Mouse (Mus musculus): ENCODE data around the gene Hap1.
"Not testable (repeated sequence)": the region's sequence is repeated elsewhere in the genome, so short reads cannot be mapped to it uniquely, and the experiment has no call there.

The Hap1 gene

DNA sequence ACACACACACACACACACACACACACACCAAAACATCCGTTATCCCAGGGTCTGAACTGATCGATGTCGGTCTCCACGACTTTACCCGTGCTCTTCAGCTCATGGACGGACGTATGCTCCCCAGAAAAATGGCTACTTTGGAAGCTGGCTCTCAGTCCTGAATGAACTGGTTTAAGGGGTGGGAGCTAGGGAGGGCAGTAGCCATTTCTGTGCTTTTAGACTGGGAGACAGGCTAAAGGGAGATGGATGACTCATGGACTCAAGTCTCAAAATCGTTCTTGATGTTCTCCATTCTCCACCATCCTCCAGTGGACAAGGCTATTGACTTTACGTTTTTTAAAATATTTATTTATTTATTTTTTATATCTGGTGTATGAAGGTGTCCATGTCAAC, 887 bp upstream of the Hap1 start:
- peak; percentile 72 for DNase-seq (ENCODE audit: low read depth, low spot score)

GRCm38 (mm10) chr11:100355151-100355951, 577 bp downstream of the Hap1 start:
- DNase-seq (ENCODE audit: low read depth, low spot score) = peak; percentile 85

- peak; percentile 55 for DNase-seq (ENCODE audit: low read depth, low spot score)
Measured at GRCm38 (mm10) chr11:100352076-100352857, 3.7 kb downstream of the Hap1 start.

DNA sequence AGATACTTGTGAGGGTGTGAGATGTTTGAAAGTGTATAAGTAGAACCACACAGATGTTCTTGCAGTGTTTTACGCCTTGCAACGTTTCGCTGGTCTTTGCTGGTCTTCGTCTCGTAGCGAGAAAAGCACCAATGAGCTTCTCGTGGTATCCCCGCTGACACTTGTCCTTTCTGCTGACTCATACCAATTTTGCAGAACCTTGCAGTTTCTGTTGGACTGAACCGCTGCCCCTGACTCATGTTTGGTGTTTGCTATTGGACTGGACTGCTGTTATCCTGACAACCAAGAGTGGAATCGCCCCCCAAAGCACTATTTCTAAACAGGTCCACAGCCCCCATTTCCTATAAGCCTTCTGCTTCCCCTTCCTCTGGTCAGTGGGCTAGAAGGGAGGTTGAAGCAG, 11.7 kb downstream of the Hap1 start:
- DNase-seq (ENCODE audit: low read depth, low spot score) = no peak

GRCm38 (mm10) chr11:100335731-100336130, 20.2 kb downstream of the Hap1 start:
- DNase-seq (ENCODE audit: low read depth, low spot score) = no peak

- peak; percentile 56 for DNase-seq (ENCODE audit: low read depth, low spot score)
Measured at GRCm38 (mm10) chr11:100333944-100334457, 21.9 kb downstream of the Hap1 start, which contains the start of gene Gast. Gast (plus strand) TSS chr11:100334407.

DNA sequence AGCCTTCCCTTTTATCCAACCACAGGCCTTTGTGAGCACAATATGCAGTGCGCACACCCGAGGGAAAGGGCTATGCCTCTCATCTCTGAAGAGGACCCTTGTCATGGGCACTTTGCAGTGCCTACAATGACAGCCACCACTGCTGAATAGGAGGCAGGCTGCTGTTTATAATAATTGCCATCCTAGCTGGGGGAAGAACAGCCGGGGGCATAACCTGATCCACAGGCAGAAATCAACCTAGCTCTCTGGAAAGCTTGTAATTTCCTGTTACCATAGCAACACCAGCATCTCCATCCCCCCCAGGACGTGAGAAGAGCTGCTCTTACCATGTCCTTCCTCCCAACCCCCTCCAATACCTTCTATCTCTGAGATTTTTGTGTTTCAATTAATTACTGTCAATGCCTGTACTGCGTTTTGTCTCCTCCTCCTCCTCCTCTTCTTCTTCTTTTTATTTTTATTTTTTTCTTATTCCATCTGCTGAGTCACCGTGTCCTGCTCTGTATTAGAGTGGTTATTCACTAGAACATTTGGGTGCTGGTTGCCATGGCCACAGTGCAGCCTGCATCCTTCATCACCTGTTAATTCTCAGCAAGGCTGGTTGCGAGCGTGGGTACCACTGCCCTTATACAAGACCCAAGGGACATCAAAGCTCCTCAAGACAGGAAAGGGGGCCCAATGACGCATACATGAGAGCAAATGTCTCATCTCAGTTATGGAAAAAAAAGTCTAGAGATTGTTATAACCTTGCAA, 23.0 kb downstream of the Hap1 start:
- no peak for DNase-seq (ENCODE audit: low read depth, low spot score)

DNA sequence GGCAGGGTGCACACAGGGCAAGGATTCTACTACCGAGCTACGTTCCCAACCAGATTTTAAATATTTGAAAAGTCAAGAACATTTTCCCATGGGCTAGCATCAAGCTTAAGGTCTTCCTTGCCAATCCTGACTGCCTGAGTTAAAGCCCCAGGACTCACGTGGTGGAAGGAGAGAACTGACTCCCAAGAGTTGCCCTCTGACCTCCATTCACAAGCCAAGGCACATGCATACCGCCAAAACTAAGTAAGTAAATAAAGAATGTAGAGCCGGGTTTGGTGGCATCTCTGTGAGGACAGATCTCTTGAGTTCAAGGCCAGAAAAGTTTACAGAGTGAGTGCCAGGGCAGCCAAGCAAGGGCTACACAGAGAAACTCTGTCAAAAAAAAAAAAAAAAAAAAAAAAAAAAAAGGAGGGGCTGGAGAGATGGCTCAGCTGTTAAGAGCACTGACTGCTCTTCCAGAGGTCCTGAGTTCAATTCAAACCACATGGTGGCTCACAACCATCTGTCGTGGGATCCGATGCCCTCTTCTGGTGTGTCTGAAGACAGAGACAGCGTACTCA, 25.0 kb downstream of the Hap1 start:
- DNase-seq (ENCODE audit: low read depth, low spot score) = not testable (repeated sequence)

- no peak for DNase-seq (ENCODE audit: low read depth, low spot score)
Measured at GRCm38 (mm10) chr11:100330235-100330634, 25.7 kb downstream of the Hap1 start.

DNA sequence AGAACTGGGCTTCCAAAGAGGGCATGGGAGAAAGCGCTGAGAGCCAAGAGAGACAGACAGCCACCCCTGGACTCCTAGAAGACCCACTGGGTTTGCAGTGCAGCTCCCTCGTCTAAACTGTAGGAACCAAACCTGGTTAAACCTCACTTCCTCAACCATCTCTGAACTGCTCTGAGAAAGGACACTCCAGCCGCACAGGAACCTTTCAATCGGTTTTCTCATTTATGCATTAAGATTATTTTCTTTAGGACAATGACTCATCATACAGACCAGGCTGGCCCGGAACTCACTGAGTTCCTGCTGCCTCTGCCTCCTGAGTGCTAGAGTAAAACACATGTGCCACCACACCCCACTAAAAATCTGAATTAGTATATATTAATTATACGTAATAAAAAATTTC, 28.2 kb downstream of the Hap1 start:
- DNase-seq (ENCODE audit: low read depth, low spot score) = no peak

DNA sequence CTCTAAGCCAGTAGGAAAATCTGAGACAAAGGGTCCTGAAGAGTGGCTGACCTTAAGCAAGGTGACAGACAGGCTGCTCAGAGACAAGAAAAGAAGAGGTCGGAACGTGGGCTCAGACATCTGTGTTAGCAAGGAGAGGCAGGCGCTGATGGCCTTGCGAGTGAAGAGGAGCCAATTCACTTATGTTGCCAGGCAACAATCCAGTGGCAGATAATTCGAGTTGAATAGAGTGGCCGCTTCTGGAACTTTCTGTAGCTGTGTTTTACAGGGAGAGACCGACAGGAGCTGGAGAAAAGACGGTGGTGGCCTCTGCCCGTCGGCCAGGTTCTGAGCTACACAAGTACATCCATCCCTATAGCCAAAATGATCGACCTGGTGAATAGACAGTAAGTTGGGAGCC, 28.6 kb downstream of the Hap1 start:
- no peak for DNase-seq (ENCODE audit: low read depth, low spot score)

DNA sequence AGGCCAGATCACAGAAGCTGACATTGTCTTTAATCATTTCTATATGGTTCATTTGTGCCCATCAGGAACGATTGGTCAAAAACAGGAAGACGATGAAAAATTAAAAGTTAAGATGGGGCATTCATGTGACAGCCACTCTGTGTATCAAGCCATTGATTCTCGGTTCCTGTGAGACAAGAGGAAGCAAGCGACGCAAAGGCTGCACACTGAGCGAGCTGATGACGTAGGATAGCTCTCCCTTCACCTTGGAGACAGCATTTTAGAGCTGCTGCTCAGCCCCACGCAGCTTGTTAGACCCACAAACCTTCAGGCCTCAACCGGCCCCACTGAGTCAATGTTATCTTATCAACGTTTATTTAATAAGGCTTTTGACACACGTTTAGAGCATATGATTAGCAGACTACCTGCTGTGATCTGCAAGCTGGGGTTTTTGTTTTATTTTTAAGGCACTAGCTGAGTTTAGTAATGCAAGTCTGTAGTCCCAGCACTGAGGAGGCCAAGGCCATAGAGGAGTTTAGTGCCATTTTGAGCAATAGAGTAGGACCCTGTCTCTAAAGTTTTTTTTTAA, 30.8 kb downstream of the Hap1 start:
- DNase-seq (ENCODE audit: low read depth, low spot score) = no peak

- DNase-seq (ENCODE audit: low read depth, low spot score) = peak; percentile 92
Measured at GRCm38 (mm10) chr11:100323578-100323977, 32.4 kb downstream of the Hap1 start.

- no peak for DNase-seq (ENCODE audit: low read depth, low spot score)
Measured at GRCm38 (mm10) chr11:100322591-100323258, 33.2 kb downstream of the Hap1 start.

GRCm38 (mm10) chr11:100321479-100322305, 34.2 kb downstream of the Hap1 start:
- DNase-seq (ENCODE audit: low read depth, low spot score) = not testable (repeated sequence)

DNA sequence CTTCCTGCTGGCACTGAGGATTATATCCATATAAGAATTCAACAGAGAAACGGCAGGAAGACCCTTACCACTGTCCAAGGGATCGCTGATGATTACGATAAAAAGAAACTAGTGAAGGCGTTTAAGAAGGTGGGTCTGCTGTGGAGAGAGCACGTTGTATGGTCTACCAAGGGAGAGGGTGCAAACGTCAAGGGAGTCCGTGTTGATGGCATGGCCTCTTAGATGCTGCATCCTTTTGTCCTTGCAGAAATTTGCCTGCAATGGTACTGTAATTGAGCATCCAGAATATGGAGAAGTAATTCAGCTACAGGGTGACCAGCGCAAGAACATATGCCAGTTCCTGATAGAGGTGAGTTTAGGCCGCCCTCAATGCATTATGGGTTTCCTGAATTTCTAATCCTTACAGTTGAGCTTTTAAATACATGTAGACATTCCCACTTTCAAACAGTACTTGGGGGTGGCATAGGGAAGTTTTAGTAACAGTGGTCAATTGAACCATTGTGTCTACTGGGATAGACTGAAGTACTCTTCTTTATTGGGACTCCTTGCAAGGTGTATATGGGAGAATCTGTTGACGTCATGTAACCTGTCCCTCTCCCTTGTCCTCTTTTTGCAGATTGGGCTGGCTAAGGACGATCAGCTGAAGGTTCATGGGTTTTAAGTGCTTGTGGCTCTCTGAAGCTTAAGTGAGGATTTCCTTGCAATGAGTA, 35.1 kb downstream of the Hap1 start:
- DNase-seq (ENCODE audit: low read depth, low spot score) = not testable (repeated sequence)

DNA sequence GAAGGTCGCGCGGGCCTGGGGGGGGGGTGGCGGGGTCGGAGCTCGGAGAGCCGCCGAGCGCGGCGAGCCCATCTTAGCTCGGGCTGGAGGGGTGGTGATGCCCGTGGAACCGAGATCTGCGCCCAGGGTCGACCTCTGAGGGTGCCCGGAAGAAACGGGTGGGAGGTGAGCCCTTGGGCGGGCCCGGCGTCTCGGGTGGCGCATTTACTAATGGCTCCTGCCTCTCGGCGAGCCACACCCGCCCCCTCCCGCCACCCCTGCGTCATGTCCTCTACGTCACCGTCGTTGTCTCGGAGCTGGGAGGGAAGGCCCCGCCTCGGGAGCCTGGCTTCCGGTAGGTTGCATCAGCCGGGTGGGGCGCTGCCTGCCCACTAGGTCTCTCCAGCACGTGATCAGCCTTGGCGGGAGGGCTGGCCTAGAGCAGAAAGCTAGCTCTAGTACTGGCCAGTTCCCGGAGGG, 35.7 kb downstream of the Hap1 start:
- peak; percentile 98 for DNase-seq (ENCODE audit: low read depth, low spot score)

- DNase-seq (ENCODE audit: low read depth, low spot score) = peak; percentile 100
Measured at GRCm38 (mm10) chr11:100319492-100320171, 36.3 kb downstream of the Hap1 start, which contains the start of gene Eif1. Eif1 (plus strand) TSS chr11:100319885.
